Mouse (Mus musculus) heart, embryonic 14.5 days (tissue): ENCODE measurements around the gene Immp2l. TPM values are rescaled to one million over a fixed set of nuclear protein-coding genes. Genes with fewer than 3 reads are reported as not detected.

Experiments used
- ATAC-seq: fragments of 200-750 bp; cut with Nextera tagmentation; 2 replicates; pipeline ENCODE4 v1.8.0; 2017; ENCODE audit warnings: low read depth, moderate TSS enrichment; ENCODE audit not compliant: insufficient number of reproducible peaks, insufficient read depth, low FRiP score
- H3K27ac ChIP-seq, 2 experiments: fragments of 200-500 bp in 1 of 2; fragments of 300-500 bp in 1 of 2; sonication (generic) in 1 of 2; replicated peaks in 1 of 2; 2 replicates each; pipeline ENCODE4 v1.5.1; 2012 to 2014; ENCODE audit warnings: low read depth in 2 of 2, low read length in 2 of 2, control low read depth in 1 of 2, mild to moderate bottlenecking in 1 of 2, mixed read lengths in 1 of 2; ENCODE audit not compliant: control insufficient read depth in 1 of 2, insufficient read depth in 1 of 2
- H3K27me3 ChIP-seq: fragments of 300-500 bp; sonication (generic); 2 replicates; pipeline ENCODE4 v1.6.1; 2014; ENCODE audit warnings: mild to moderate bottlenecking, low read length, control low read depth; ENCODE audit not compliant: control insufficient read depth, insufficient read depth
- H3K36me3 ChIP-seq: fragments of 300-500 bp; sonication (generic); 2 replicates; pipeline ENCODE4 v1.6.1; 2014; ENCODE audit warnings: mild to moderate bottlenecking, control low read depth, low read length, mixed read lengths; ENCODE audit not compliant: control insufficient read depth, insufficient read depth
- H3K4me1 ChIP-seq, 2 experiments: fragments of 200-500 bp in 1 of 2; fragments of 300-500 bp in 1 of 2; sonication (generic) in 1 of 2; 2 replicates each; pipeline ENCODE4 v1.6.1; 2012 to 2014; ENCODE audit warnings: low read length in 2 of 2, control low read depth in 1 of 2, mixed read lengths in 1 of 2; ENCODE audit not compliant: control insufficient read depth in 2 of 2, insufficient read depth in 2 of 2
- H3K4me2 ChIP-seq: fragments of 300-500 bp; sonication (generic); 2 replicates; pipeline ENCODE4 v1.6.1; 2014; ENCODE audit warnings: mild to moderate bottlenecking, low read length
- H3K4me3 ChIP-seq, 2 experiments: fragments of 200-500 bp in 1 of 2; fragments of 300-500 bp in 1 of 2; sonication (generic) in 1 of 2; 2 replicates each; pipeline ENCODE4 v1.5.1; 2012 to 2014; ENCODE audit warnings: low read length in 2 of 2, mild to moderate bottlenecking in 2 of 2, control low read depth in 1 of 2, low read depth in 1 of 2, moderate library complexity in 1 of 2; ENCODE audit not compliant: control insufficient read depth in 1 of 2, insufficient read depth in 1 of 2
- H3K9ac ChIP-seq: fragments of 300-500 bp; sonication (generic); 2 replicates; pipeline ENCODE4 v1.6.1; 2014; ENCODE audit warnings: mild to moderate bottlenecking, low read length
- H3K9me3 ChIP-seq: fragments of 300-500 bp; sonication (generic); 2 replicates; pipeline ENCODE4 v1.6.1; 2016; ENCODE audit warnings: low read length, control low read depth; ENCODE audit not compliant: control insufficient read depth
- WGBS: fragments of 180-500 bp; shearing (Covaris S2); extraction: QIAGEN DNeasy Blood & Tissue Kit; methylation state at CpG from one replicate; pipeline ENCODE4 v1.1.7; 2014; 5-methylcytosine and 5-hydroxymethylcytosine counted together
- polyA plus RNA-seq: library from polyadenylated mRNA; unstranded; fragments of >200 nt; fragmentation: Nextera tagmentation; extraction: Ambion mirVana; gene quantifications from 2 replicates; pipeline ENCODE4 v1.2.1, GENCODE M21; 2014

Gene Immp2l
- polyA plus RNA-seq, 1 experiment from 2014 or later = 11.4 TPM

DNA sequence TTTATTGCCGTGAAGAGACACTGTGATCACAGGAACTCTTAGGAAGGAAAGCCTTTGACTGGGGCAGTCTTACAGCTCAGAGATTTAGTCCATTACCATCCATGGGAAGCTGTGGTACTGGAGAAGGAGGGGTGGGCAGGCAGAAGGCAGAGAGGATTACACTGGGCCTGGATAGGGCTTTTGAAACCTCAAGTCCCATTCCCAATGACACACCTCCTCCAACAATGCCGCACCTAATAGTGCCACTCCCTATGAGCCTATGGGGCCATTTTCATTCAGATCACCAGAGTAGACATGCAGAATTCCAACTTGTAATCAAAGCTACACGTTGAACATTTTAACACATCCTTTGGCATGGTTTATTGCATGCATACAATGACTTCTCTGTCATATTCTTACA lies 29.0 kb downstream of the Immp2l start:
- no peaks in the 10 kb centered on the region for H3K9me3 ChIP-seq
- ATAC-seq = no peak
- no peaks in the 10 kb centered on the region for H3K36me3 ChIP-seq
- no peaks in the 10 kb centered on the region for H3K27me3 ChIP-seq
- no peaks in the 10 kb centered on the region for H3K4me1 ChIP-seq
- WGBS = 69% methylated on average over 3 of the region's 3 CpGs
- no peak overlapping the region for H3K9ac ChIP-seq
- no peak overlapping the region for H3K27ac ChIP-seq
- no peak overlapping the region for H3K4me3 ChIP-seq
- H3K4me2 ChIP-seq = no peak overlapping the region

- Histone ChIP-seq H3K9me3 (no peaks in the 10 kb centered on the region), H3K4me2 (no peak overlapping the region)
- 83% methylated on average over 11 of the region's 11 CpGs for WGBS
Observed at GRCm38 (mm10) chr12:41054006-41054791, 30.3 kb downstream of the Immp2l start.

DNA sequence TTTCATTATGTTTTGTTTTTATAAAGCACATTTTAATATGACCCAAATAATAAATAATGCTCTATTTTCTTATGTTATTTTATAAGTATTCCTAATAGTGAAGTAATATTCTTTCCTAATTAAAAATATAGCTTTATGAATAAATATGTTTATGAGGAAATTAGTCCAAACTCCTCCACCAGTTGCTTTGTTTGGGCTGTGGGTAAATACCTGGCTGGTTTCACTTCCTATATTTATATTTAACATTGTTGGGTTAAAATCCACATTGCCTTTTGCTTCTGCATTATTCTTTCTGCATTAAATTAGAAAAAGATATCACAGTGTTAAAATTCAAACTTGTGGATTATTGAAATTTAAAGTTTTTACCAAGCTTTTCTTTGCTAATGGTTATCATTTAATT lies 32.1 kb downstream of the Immp2l start:
- H3K27ac ChIP-seq = no peak overlapping the region
- no peak overlapping the region for H3K9ac ChIP-seq
- no peaks in the 10 kb centered on the region for H3K4me1 ChIP-seq
- no peaks in the 10 kb centered on the region for H3K9me3 ChIP-seq
- no peak overlapping the region for H3K4me3 ChIP-seq
- H3K27me3 ChIP-seq = no peaks in the 10 kb centered on the region
- ATAC-seq = no peak
- no peaks in the 10 kb centered on the region for H3K36me3 ChIP-seq
- H3K4me2 ChIP-seq = no peak overlapping the region

More at GRCm38 (mm10) chr12:41054006-41054791, 30.3 kb downstream of the Immp2l start:
- ATAC-seq = no peak
- no peaks in the 10 kb centered on the region for H3K4me1 ChIP-seq
- H3K27me3 ChIP-seq = no peaks in the 10 kb centered on the region
- no peak overlapping the region for H3K27ac ChIP-seq
- no peaks in the 10 kb centered on the region for H3K36me3 ChIP-seq
- H3K9ac ChIP-seq = no peak overlapping the region
- H3K4me3 ChIP-seq = no peak overlapping the region

- Histone ChIP-seq H3K27me3 (no peaks in the 10 kb centered on the region), H3K36me3 (no peaks in the 10 kb centered on the region), H3K9me3 (no peaks in the 10 kb centered on the region), H3K4me1 (no peaks in the 10 kb centered on the region), H3K27ac (no peak overlapping the region), H3K4me3 (no peak overlapping the region), H3K4me2 (no peak overlapping the region), H3K9ac (no peak overlapping the region)
- no peak for ATAC-seq
- WGBS = 48% methylated on average over 3 of the region's 3 CpGs
Observed at GRCm38 (mm10) chr12:41063281-41063680, 39.4 kb downstream of the Immp2l start.

DNA sequence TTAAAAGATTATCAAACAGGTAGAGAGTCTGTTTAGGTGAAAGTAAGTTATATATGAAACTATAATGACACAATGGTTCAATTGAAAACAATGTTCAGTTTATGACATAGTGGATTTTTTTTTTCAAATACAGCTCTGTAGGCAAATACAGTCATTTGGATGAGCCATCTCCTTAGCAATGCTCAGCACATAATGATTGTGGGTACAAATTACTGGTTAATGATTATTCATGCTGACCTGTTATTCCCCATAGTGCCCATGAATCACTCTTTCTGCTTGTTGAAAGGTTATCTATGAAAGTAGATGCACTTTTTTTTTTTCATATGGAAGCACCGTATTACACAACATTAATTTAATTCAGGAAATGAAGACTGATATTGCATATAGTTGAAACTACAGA lies 58.0 kb downstream of the Immp2l start:
- no peak for ATAC-seq
- H3K9me3 ChIP-seq = 0 out of 2 replicates have a peak, but pooled peaks cover 2% of the 10 kb centered on the region
- no peaks in the 10 kb centered on the region for H3K27me3 ChIP-seq
- H3K4me2 ChIP-seq = no peak overlapping the region
- no peaks in the 10 kb centered on the region for H3K36me3 ChIP-seq
- no peak overlapping the region for H3K9ac ChIP-seq
- peaks cover 2 to 11% of the 10 kb centered on the region in 2 experiments for H3K4me1 ChIP-seq
- no peak overlapping the region for H3K4me3 ChIP-seq
- H3K27ac ChIP-seq = no peak overlapping the region
- WGBS = 88% methylated on average over 1 of the region's 1 CpGs

DNA sequence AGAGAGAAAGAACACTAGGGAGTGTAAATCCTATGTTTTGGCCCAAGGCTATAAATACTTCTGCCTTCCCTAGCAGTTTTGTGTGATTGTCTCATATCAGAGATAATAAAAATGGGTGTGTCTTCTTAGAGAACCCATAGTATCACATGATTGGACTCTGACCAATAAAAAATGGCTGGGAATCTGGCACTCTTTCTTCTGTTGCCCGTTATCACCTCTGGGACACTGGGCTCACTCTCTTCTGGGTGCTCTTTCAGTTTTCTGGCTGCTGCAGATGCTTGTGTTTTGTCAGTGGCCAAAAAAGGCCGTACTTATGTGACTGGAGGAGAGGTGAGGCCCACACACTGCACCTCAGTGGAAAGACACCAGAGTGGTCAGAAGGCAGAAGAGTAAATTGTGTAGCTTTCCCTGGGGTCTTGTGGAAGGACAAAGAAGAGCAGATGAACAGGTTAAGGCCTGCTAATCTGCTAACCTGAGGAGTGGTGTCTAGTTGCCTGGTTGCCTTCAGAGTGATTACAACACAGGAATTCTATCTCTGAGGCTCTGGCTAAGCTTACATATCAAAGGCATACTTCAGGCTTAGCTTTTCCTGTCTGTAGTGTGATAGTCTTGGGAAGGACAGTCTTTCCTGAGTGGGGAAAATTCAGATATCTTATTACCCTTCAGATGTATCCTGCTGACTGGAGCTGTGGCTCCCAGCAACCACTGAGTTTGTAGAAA lies 60.6 kb downstream of the Immp2l start:
- Histone ChIP-seq H3K36me3 (no peaks in the 10 kb centered on the region), H3K27ac (0 out of 4 replicates have a peak overlapping the region, but pooled peaks have one; percentile 12 to 45), H3K4me1 (peaks cover 2 to 11% of the 10 kb centered on the region in 2 experiments), H3K27me3 (no peaks in the 10 kb centered on the region), H3K9ac (no peak overlapping the region), H3K9me3 (0 out of 2 replicates have a peak, but pooled peaks cover 2% of the 10 kb centered on the region), H3K4me3 (no peak overlapping the region), H3K4me2 (no peak overlapping the region)
- WGBS = 41% methylated on average over 2 of the region's 2 CpGs
- ATAC-seq = no peak

DNA sequence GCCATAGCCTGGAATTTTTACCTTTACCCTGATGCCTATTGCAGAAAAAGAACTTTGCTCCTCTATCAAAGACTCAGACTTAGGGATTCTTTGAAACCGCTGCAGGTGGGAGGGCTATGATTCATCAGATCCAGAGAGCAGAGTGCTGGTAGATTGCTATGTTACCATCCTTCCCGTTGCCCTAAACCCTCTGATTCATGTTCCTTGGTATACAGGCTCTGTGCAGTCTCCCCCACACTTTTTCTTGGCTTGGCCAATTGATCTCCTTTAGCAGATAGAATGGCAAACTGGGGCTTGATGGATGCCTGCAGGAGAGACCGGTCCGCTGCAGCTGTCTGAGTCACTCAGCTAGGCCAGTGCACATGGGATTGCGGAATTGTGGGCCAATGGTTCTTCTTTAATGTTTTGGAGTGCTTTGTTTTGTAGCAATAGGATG lies 66.1 kb downstream of the Immp2l start:
- no peak for ATAC-seq
- 91% methylated on average over 5 of the region's 5 CpGs for WGBS

More for the DNA sequence above, 66.1 kb downstream of the Immp2l start:
- no peak overlapping the region for H3K4me2 ChIP-seq
- H3K9me3 ChIP-seq = no peaks in the 10 kb centered on the region
- no peak overlapping the region for H3K4me3 ChIP-seq
- H3K36me3 ChIP-seq = no peaks in the 10 kb centered on the region
- H3K9ac ChIP-seq = no peak overlapping the region
- peaks cover 0 to 2% of the 10 kb centered on the region in 2 experiments; a peak in 1 of 4 replicates for H3K4me1 ChIP-seq
- H3K27ac ChIP-seq = no peak overlapping the region
- no peaks in the 10 kb centered on the region for H3K27me3 ChIP-seq
